Mouse (Mus musculus) thymus, postnatal 25 days (tissue): ENCODE measurements around the gene Gps1.
A peak's percentile ranks its signal among the peaks of the same experiment; 100 is the strongest.
"Not testable (repeated sequence)": the region's sequence is repeated elsewhere in the genome, so short reads cannot be mapped to it uniquely, and the experiment has no call there.

Source experiments
- DNase-seq: peaks from one replicate; pipeline ENCODE4 v3.0.0; 2022

The Gps1 gene

GRCm38 (mm10) chr11:120788460-120788859 lies 4.4 kb downstream of the Gps1 start:
- not testable (repeated sequence) for DNase-seq

- DNase-seq, result no peak
Observed at GRCm38 (mm10) chr11:120789355-120789754, 5.3 kb downstream of the Gps1 start.

GRCm38 (mm10) chr11:120789810-120790209 lies 5.7 kb downstream of the Gps1 start:
- DNase-seq, result no peak

GRCm38 (mm10) chr11:120792652-120793051 lies 8.6 kb downstream of the Gps1 start:
- DNase-seq, result no peak

- peak; percentile 99 for DNase-seq
Observed at GRCm38 (mm10) chr11:120795756-120796613, 11.9 kb downstream of the Gps1 start, which contains the start of gene Dus1l. Gene Dus1l (minus strand): TSS chr11:120796403.

GRCm38 (mm10) chr11:120796614-120796946 lies 12.5 kb downstream of the Gps1 start:
- no peak for DNase-seq

- DNase-seq, result no peak
Observed at GRCm38 (mm10) chr11:120798244-120798643, 14.2 kb downstream of the Gps1 start.

GRCm38 (mm10) chr11:120799316-120799890 lies 15.3 kb downstream of the Gps1 start:
- no peak for DNase-seq

GRCm38 (mm10) chr11:120800061-120800904 lies 16.2 kb downstream of the Gps1 start:
- DNase-seq, result peak; percentile 82

- no peak for DNase-seq
Observed at GRCm38 (mm10) chr11:120804274-120804673, 20.2 kb downstream of the Gps1 start.

- DNase-seq, result no peak
Observed at GRCm38 (mm10) chr11:120804769-120805168, 20.7 kb downstream of the Gps1 start.

- no peak for DNase-seq
Observed at GRCm38 (mm10) chr11:120805375-120806298, 21.6 kb downstream of the Gps1 start.

- no peak for DNase-seq
Observed at GRCm38 (mm10) chr11:120808010-120808409, 23.9 kb downstream of the Gps1 start.

GRCm38 (mm10) chr11:120812068-120812467 lies 28.0 kb downstream of the Gps1 start:
- no peak for DNase-seq

- no peak for DNase-seq
Observed at GRCm38 (mm10) chr11:120817358-120817757, 33.3 kb downstream of the Gps1 start.

- no peak for DNase-seq
Observed at GRCm38 (mm10) chr11:120818251-120818650, 34.2 kb downstream of the Gps1 start.

GRCm38 (mm10) chr11:120819556-120819955 lies 35.5 kb downstream of the Gps1 start:
- no peak for DNase-seq

GRCm38 (mm10) chr11:120820546-120820945 lies 36.5 kb downstream of the Gps1 start:
- DNase-seq, result no peak

GRCm38 (mm10) chr11:120821076-120821922 lies 37.2 kb downstream of the Gps1 start:
- DNase-seq, result no peak

GRCm38 (mm10) chr11:120822321-120822720 lies 38.2 kb downstream of the Gps1 start:
- no peak for DNase-seq

- DNase-seq, result peak; percentile 31
Observed at GRCm38 (mm10) chr11:120822831-120823550, 38.9 kb downstream of the Gps1 start.
